Mouse (Mus musculus) bone marrow, adult 2 months (tissue): ENCODE measurements around the gene H2-Q1.

ENCODE experiments used
- CTCF ChIP-seq: fragments of 200-500 bp; IDR thresholded peaks from 2 replicates; pipeline ENCODE4 v1.5.1; 2011; ENCODE audit warnings: low read length, control low read depth; ENCODE audit not compliant: control insufficient read depth, insufficient read depth
- POLR2A ChIP-seq: fragments of 200-500 bp; IDR thresholded peaks from 2 replicates; pipeline ENCODE4 v1.6.1; 2011; ENCODE audit warnings: low read depth, mild to moderate bottlenecking, control low read depth, low read length, borderline replicate concordance; ENCODE audit not compliant: control insufficient read depth

DNA sequence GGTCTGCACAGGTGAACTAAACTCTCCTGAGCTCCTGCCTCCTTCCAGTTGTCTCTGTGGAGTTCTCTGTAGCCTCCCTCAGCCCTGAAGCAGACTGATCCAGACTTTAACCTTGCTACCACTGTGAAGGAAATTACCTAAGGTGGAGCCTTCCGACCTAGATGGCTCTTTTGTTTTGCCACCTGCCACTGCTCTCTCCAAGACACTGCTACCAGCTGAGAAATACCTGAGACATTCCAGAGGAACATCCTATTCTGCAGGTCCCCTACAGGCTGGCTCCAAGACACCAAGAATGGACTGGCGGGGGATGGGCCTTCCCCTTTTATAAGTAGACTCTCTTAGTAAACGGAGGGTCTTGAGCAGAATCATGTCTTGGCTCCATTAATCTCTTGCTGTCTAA, 39.9 kb upstream of the H2-Q1 start:
- no peak for TF ChIP-seq CTCF
- no peak for TF ChIP-seq POLR2A
